Mouse (Mus musculus) embryonic facial prominence, embryonic 14.5 days (tissue): ENCODE data around the gene Snx21. TPM values are rescaled to one million over a fixed set of nuclear protein-coding genes. Genes with fewer than 3 reads are reported as not detected.
A peak's percentile ranks its signal among the peaks of the same experiment; 100 is the strongest.

Experiments
- ATAC-seq: fragments of 200-750 bp; cut with Nextera tagmentation; 2 replicates; pipeline ENCODE4 v1.8.0; 2017; ENCODE audit warnings: low read depth, moderate number of reproducible peaks, moderate TSS enrichment
- DNase-seq: peaks from one replicate; pipeline ENCODE4 v3.0.0-alpha.2; 2015; ENCODE audit warnings: low spot score
- H3K27ac ChIP-seq: fragments of 300-500 bp; sonication (generic); replicated peaks from 2 replicates; pipeline ENCODE4 v1.5.1; 2014; ENCODE audit warnings: low read depth, mild to moderate bottlenecking, low read length, moderate library complexity
- H3K27me3 ChIP-seq: fragments of 300-500 bp; sonication (generic); replicated peaks from 2 replicates; pipeline ENCODE4 v1.6.1; 2014; ENCODE audit warnings: low read length; ENCODE audit not compliant: control insufficient read depth, insufficient read depth
- H3K36me3 ChIP-seq: fragments of 300-500 bp; sonication (generic); 2 replicates; pipeline ENCODE4 v1.6.1; 2014; ENCODE audit warnings: low read length, mixed read lengths; ENCODE audit not compliant: control insufficient read depth, insufficient read depth
- H3K4me1 ChIP-seq: fragments of 300-500 bp; sonication (generic); 2 replicates; pipeline ENCODE4 v1.6.1; 2014; ENCODE audit warnings: antibody characterized with exemption, low read length; ENCODE audit not compliant: control insufficient read depth, insufficient read depth
- H3K4me2 ChIP-seq: fragments of 300-500 bp; sonication (generic); 2 replicates; pipeline ENCODE4 v1.6.1; 2014; ENCODE audit warnings: low read depth, mild to moderate bottlenecking, low read length, moderate library complexity, mixed read lengths
- H3K4me3 ChIP-seq: fragments of 300-500 bp; sonication (generic); 2 replicates; pipeline ENCODE4 v1.5.1; 2014; ENCODE audit warnings: low read depth, mild to moderate bottlenecking, low read length
- H3K9ac ChIP-seq: fragments of 300-500 bp; sonication (generic); 2 replicates; pipeline ENCODE4 v1.6.1; 2014; ENCODE audit warnings: low read depth, mild to moderate bottlenecking, low read length, moderate library complexity, mixed read lengths
- H3K9me3 ChIP-seq: fragments of 300-500 bp; sonication (generic); 2 replicates; pipeline ENCODE4 v1.6.1; 2016; ENCODE audit warnings: low read length; ENCODE audit not compliant: control insufficient read depth
- WGBS: fragments of 180-500 bp; shearing (Covaris S2); extraction: QIAGEN DNeasy Blood & Tissue Kit; methylation state at CpG from one replicate; pipeline ENCODE4 v1.1.7; 2014; 5-methylcytosine and 5-hydroxymethylcytosine counted together
- polyA plus RNA-seq: library from polyadenylated mRNA; unstranded; fragments of >200 nt; fragmentation: Nextera tagmentation; extraction: Ambion mirVana; gene quantifications from 2 replicates; pipeline ENCODE4 v1.2.1, GENCODE M21; 2014

Snx21 gene
- polyA plus RNA-seq = 27.9 and 28.3 TPM in 2 replicates

- Histone ChIP-seq H3K9ac (peak within 1 kb of the TSS; percentile 83), H3K27me3 (no peaks in the 10 kb centered on the region), H3K4me3 (peak within 1 kb of the TSS; percentile 66), H3K27ac (peak within 1 kb of the TSS; percentile 82), H3K4me1 (peaks cover 8% of the 10 kb centered on the region), H3K4me2 (peak within 1 kb of the TSS; percentile 87), H3K36me3 (peaks cover 17% of the 10 kb centered on the region; the same call in 1 of the 2 replicates), H3K9me3 (no peaks in the 10 kb centered on the region)
- WGBS = 0% methylated on average over 34 of the region's 89 CpGs
- DNase-seq = peak; percentile 95
- ATAC-seq = peak; percentile 91
These were observed at the start of gene Snx21 for GRCm38 (mm10) chr2:164785481-164786387. Snx21 (plus strand) TSS chr2:164785823.

GRCm38 (mm10) chr2:164737377-164738090, 48.1 kb upstream of the Snx21 start:
- DNase-seq (no peak), ATAC-seq (0 out of 2 replicates have a peak, but pooled peaks have one; percentile 26)
- H3K4me3 ChIP-seq = no peak overlapping the region
- no peak overlapping the region for H3K9ac ChIP-seq
- no peak overlapping the region for H3K4me2 ChIP-seq
- no peaks in the 10 kb centered on the region for H3K9me3 ChIP-seq
- 57% methylated on average over 3 of the region's 3 CpGs for WGBS
- no peaks in the 10 kb centered on the region for H3K27me3 ChIP-seq
- no peaks in the 10 kb centered on the region for H3K36me3 ChIP-seq
- no peak overlapping the region for H3K27ac ChIP-seq
- H3K4me1 ChIP-seq = no peaks in the 10 kb centered on the region

GRCm38 (mm10) chr2:164739876-164740275, 45.7 kb upstream of the Snx21 start:
- Histone ChIP-seq H3K27ac (no peak overlapping the region), H3K4me2 (no peak overlapping the region), H3K4me1 (no peaks in the 10 kb centered on the region), H3K4me3 (no peak overlapping the region), H3K36me3 (no peaks in the 10 kb centered on the region), H3K9me3 (no peaks in the 10 kb centered on the region), H3K9ac (no peak overlapping the region), H3K27me3 (no peaks in the 10 kb centered on the region)
- 33% methylated on average over 7 of the region's 7 CpGs for WGBS
- DNase-seq (no peak), ATAC-seq (no peak)

GRCm38 (mm10) chr2:164744987-164745386, 40.6 kb upstream of the Snx21 start:
- 74% methylated on average over 13 of the region's 13 CpGs for WGBS
- no peaks in the 10 kb centered on the region for H3K9me3 ChIP-seq
- ATAC-seq = no peak
- H3K27me3 ChIP-seq = no peaks in the 10 kb centered on the region
- H3K4me2 ChIP-seq = peak overlapping the region; percentile 75
- peak overlapping the region; percentile 93 for H3K9ac ChIP-seq
- no peak for DNase-seq
- no peak overlapping the region for H3K27ac ChIP-seq
- peaks cover 24% of the 10 kb centered on the region for H3K36me3 ChIP-seq
- H3K4me3 ChIP-seq = peak overlapping the region; percentile 90
- H3K4me1 ChIP-seq = peaks cover 11% of the 10 kb centered on the region

GRCm38 (mm10) chr2:164745843-164746479, 39.7 kb upstream of the Snx21 start, which contains the start of the genes Wfdc3 and Dnttip1:
Wfdc3 (minus strand) TSS chr2:164745931.
Dnttip1 (plus strand) TSS chr2:164745983.
- no peaks in the 10 kb centered on the region for H3K27me3 ChIP-seq
- ATAC-seq (peak; percentile 93), DNase-seq (peak; percentile 94)
- H3K27ac ChIP-seq = peak within 1 kb of the TSS; percentile 74
- peak within 1 kb of the TSS; percentile 75 for H3K4me2 ChIP-seq
- H3K9ac ChIP-seq = peak within 1 kb of the TSS; percentile 93
- H3K36me3 ChIP-seq = peaks cover 33% of the 10 kb centered on the region
- no peaks in the 10 kb centered on the region for H3K9me3 ChIP-seq
- peaks cover 11% of the 10 kb centered on the region for H3K4me1 ChIP-seq
- WGBS = 0% methylated on average over 31 of the region's 70 CpGs
- peak within 1 kb of the TSS; percentile 90 for H3K4me3 ChIP-seq

- WGBS = 47% methylated on average over 8 of the region's 8 CpGs
These were observed 38.9 kb upstream of the Snx21 start for GRCm38 (mm10) chr2:164746693-164747092.

GRCm38 (mm10) chr2:164748191-164748590, 37.4 kb upstream of the Snx21 start:
- Histone ChIP-seq H3K9me3 (no peaks in the 10 kb centered on the region), H3K4me3 (no peak overlapping the region), H3K36me3 (peaks cover 52% of the 10 kb centered on the region), H3K4me2 (no peak overlapping the region), H3K27ac (no peak overlapping the region), H3K4me1 (peaks cover 11% of the 10 kb centered on the region), H3K9ac (no peak overlapping the region), H3K27me3 (no peaks in the 10 kb centered on the region)
- ATAC-seq (no peak), DNase-seq (no peak)
- WGBS = 81% methylated on average over 4 of the region's 4 CpGs

More at GRCm38 (mm10) chr2:164746693-164747092, 38.9 kb upstream of the Snx21 start:
- H3K4me2 ChIP-seq = peak overlapping the region; percentile 75
- DNase-seq (no peak), ATAC-seq (no peak)
- no peaks in the 10 kb centered on the region for H3K9me3 ChIP-seq
- H3K27ac ChIP-seq = no peak overlapping the region
- H3K4me1 ChIP-seq = peaks cover 11% of the 10 kb centered on the region
- H3K4me3 ChIP-seq = peak overlapping the region; percentile 90
- H3K27me3 ChIP-seq = no peaks in the 10 kb centered on the region
- H3K36me3 ChIP-seq = peaks cover 39% of the 10 kb centered on the region
- peak overlapping the region; percentile 93 for H3K9ac ChIP-seq

GRCm38 (mm10) chr2:164748991-164749390, 36.6 kb upstream of the Snx21 start:
- Histone ChIP-seq H3K27ac (no peak overlapping the region), H3K9me3 (no peaks in the 10 kb centered on the region), H3K27me3 (no peaks in the 10 kb centered on the region), H3K4me2 (no peak overlapping the region), H3K4me3 (no peak overlapping the region), H3K36me3 (peaks cover 60% of the 10 kb centered on the region), H3K9ac (no peak overlapping the region), H3K4me1 (peaks cover 11% of the 10 kb centered on the region)
- 89% methylated on average over 6 of the region's 6 CpGs for WGBS
- DNase-seq (no peak), ATAC-seq (no peak)
